Mouse (Mus musculus): ENCODE results near the gene Slc8a1.

DNA sequence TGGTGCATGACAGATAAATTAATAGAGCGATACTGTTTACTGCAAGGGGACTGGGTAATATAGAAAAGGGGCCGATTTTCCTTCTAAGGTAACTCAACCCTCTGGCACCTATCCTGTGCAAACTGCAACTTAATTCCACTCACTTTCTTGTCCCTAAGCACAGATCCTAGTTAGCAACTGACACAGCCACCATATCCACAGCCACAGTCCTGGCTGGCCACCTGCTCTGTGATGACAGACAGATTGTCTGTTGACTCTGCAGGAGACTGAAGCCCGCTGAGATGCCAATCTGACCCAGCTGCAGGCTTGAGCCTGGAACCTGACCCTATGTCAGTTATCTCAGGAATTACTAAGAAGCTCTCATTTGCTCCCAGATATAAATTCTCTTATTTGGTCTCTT, 62.0 kb downstream of the Slc8a1 start:
- TF ChIP-seq CTCF (IDR thresholded peaks at IDR 0.05; ENCODE audit: insufficient read depth, low read depth, low read length) (no peak), POLR2A (IDR thresholded peaks at IDR 0.05; ENCODE audit: insufficient read depth, low read depth, low read length) (no peak)
